Mouse (Mus musculus) midbrain, embryonic 14.5 days (tissue): ENCODE results near the gene Cyp17a1. TPM values are rescaled to one million over a fixed set of nuclear protein-coding genes. Genes with fewer than 3 reads are reported as not detected.

Source experiments
- ATAC-seq: fragments of 200-750 bp; cut with Nextera tagmentation; 2 replicates; pipeline ENCODE4 v1.8.0; 2017; ENCODE audit warnings: moderate number of reproducible peaks, moderate library complexity; ENCODE audit not compliant: low FRiP score, low TSS enrichment
- DNase-seq: peaks from one replicate; pipeline ENCODE4 v3.0.0-alpha.2; 2015
- H3K27ac ChIP-seq: fragments of 300-500 bp; sonication (generic); replicated peaks from 2 replicates; pipeline ENCODE4 v1.5.1; 2014; ENCODE audit warnings: mild to moderate bottlenecking, low read depth, low read length, moderate library complexity
- H3K27me3 ChIP-seq: fragments of 300-500 bp; sonication (generic); 2 replicates; pipeline ENCODE4 v1.6.1; 2014; ENCODE audit warnings: low read length, control low read depth, mixed read lengths; ENCODE audit not compliant: control insufficient read depth, insufficient read depth
- H3K36me3 ChIP-seq: fragments of 300-500 bp; sonication (generic); 2 replicates; pipeline ENCODE4 v1.6.1; 2014; ENCODE audit warnings: low read length, control low read depth; ENCODE audit not compliant: control insufficient read depth, insufficient read depth
- H3K4me1 ChIP-seq: fragments of 300-500 bp; sonication (generic); 2 replicates; pipeline ENCODE4 v1.6.1; 2014; ENCODE audit warnings: mild to moderate bottlenecking, antibody characterized with exemption, low read length, control low read depth; ENCODE audit not compliant: control insufficient read depth, insufficient read depth
- H3K4me2 ChIP-seq: fragments of 300-500 bp; sonication (generic); 2 replicates; pipeline ENCODE4 v1.6.1; 2014; ENCODE audit warnings: mild to moderate bottlenecking, low read length, moderate library complexity
- H3K4me3 ChIP-seq: fragments of 300-500 bp; sonication (generic); replicated peaks from 2 replicates; pipeline ENCODE4 v1.5.1; 2014; ENCODE audit warnings: low read depth, low read length
- H3K9ac ChIP-seq: fragments of 300-500 bp; sonication (generic); replicated peaks from 2 replicates; pipeline ENCODE4 v1.6.1; 2014; ENCODE audit warnings: mild to moderate bottlenecking, low read length, moderate library complexity
- H3K9me3 ChIP-seq: fragments of 300-500 bp; sonication (generic); 2 replicates; pipeline ENCODE4 v1.6.1; 2016; ENCODE audit warnings: low read length, control low read depth, mixed read lengths; ENCODE audit not compliant: control insufficient read depth
- WGBS: fragments of 180-500 bp; shearing (Covaris S2); extraction: QIAGEN DNeasy Blood & Tissue Kit; methylation state at CpG from one replicate; pipeline ENCODE4 v1.1.7; 2014; 5-methylcytosine and 5-hydroxymethylcytosine counted together
- polyA plus RNA-seq: library from polyadenylated mRNA; unstranded; fragments of >200 nt; fragmentation: Nextera tagmentation; extraction: Ambion mirVana; gene quantifications from 2 replicates; pipeline ENCODE4 v1.2.1, GENCODE M21; 2014

Cyp17a1 gene
- polyA plus RNA-seq, 1 experiment from 2014 or later = not detected

GRCm38 (mm10) chr19:46653616-46654235 lies 19.2 kb downstream of the Cyp17a1 start:
- Histone ChIP-seq H3K36me3 (peaks cover 55% of the 10 kb centered on the region), H3K9ac (no peak overlapping the region), H3K4me2 (no peak overlapping the region), H3K4me3 (no peak overlapping the region), H3K27me3 (no peaks in the 10 kb centered on the region), H3K4me1 (no peaks in the 10 kb centered on the region), H3K27ac (no peak overlapping the region), H3K9me3 (no peaks in the 10 kb centered on the region)
- DNase-seq = no peak
- 93% methylated on average over 14 of the region's 14 CpGs for WGBS
- no peak for ATAC-seq

GRCm38 (mm10) chr19:46653188-46653587 lies 19.8 kb downstream of the Cyp17a1 start:
- no peak overlapping the region for H3K4me2 ChIP-seq
- ATAC-seq = no peak
- H3K27ac ChIP-seq = no peak overlapping the region
- H3K4me3 ChIP-seq = no peak overlapping the region
- no peaks in the 10 kb centered on the region for H3K4me1 ChIP-seq
- no peaks in the 10 kb centered on the region for H3K9me3 ChIP-seq
- DNase-seq = no peak
- WGBS = 87% methylated on average over 5 of the region's 5 CpGs
- H3K27me3 ChIP-seq = no peaks in the 10 kb centered on the region
- H3K36me3 ChIP-seq = peaks cover 59% of the 10 kb centered on the region
- no peak overlapping the region for H3K9ac ChIP-seq

GRCm38 (mm10) chr19:46648565-46648964 lies 24.4 kb downstream of the Cyp17a1 start:
- H3K4me3 ChIP-seq = no peak overlapping the region
- H3K36me3 ChIP-seq = peaks cover 36% of the 10 kb centered on the region
- DNase-seq (no peak), ATAC-seq (no peak)
- H3K27ac ChIP-seq = no peak overlapping the region
- H3K4me2 ChIP-seq = no peak overlapping the region
- peaks cover 16% of the 10 kb centered on the region for H3K4me1 ChIP-seq
- no peaks in the 10 kb centered on the region for H3K9me3 ChIP-seq
- H3K9ac ChIP-seq = no peak overlapping the region
- no peaks in the 10 kb centered on the region for H3K27me3 ChIP-seq
- WGBS = 97% methylated on average over 14 of the region's 14 CpGs

- H3K27ac ChIP-seq = no peak overlapping the region
- H3K9me3 ChIP-seq = no peaks in the 10 kb centered on the region
- no peak overlapping the region for H3K4me3 ChIP-seq
- no peak overlapping the region for H3K9ac ChIP-seq
- no peak for DNase-seq
- ATAC-seq = no peak
- peaks cover 17% of the 10 kb centered on the region for H3K4me1 ChIP-seq
- H3K4me2 ChIP-seq = no peak overlapping the region
- no peaks in the 10 kb centered on the region for H3K27me3 ChIP-seq
- WGBS = 86% methylated on average over 8 of the region's 8 CpGs
- H3K36me3 ChIP-seq = peaks cover 29% of the 10 kb centered on the region
Observed at GRCm38 (mm10) chr19:46647850-46648249, 25.1 kb downstream of the Cyp17a1 start.

GRCm38 (mm10) chr19:46647254-46647653 lies 25.7 kb downstream of the Cyp17a1 start:
- no peak overlapping the region for H3K4me2 ChIP-seq
- no peak overlapping the region for H3K9ac ChIP-seq
- H3K4me3 ChIP-seq = no peak overlapping the region
- ATAC-seq = no peak
- DNase-seq = no peak
- peaks cover 19% of the 10 kb centered on the region for H3K4me1 ChIP-seq
- H3K9me3 ChIP-seq = no peaks in the 10 kb centered on the region
- H3K36me3 ChIP-seq = peaks cover 26% of the 10 kb centered on the region
- H3K27me3 ChIP-seq = no peaks in the 10 kb centered on the region
- H3K27ac ChIP-seq = no peak overlapping the region
- 87% methylated on average over 3 of the region's 3 CpGs for WGBS

- DNase-seq (no peak), ATAC-seq (no peak)
- Histone ChIP-seq H3K4me2 (no peak overlapping the region), H3K9ac (no peak overlapping the region), H3K27ac (no peak overlapping the region), H3K27me3 (no peaks in the 10 kb centered on the region), H3K4me1 (peaks cover 20% of the 10 kb centered on the region), H3K9me3 (no peaks in the 10 kb centered on the region), H3K36me3 (peaks cover 22% of the 10 kb centered on the region), H3K4me3 (no peak overlapping the region)
- 87% methylated on average over 12 of the region's 12 CpGs for WGBS
Observed at GRCm38 (mm10) chr19:46646041-46646481, 26.9 kb downstream of the Cyp17a1 start.

GRCm38 (mm10) chr19:46644793-46645602 lies 28.0 kb downstream of the Cyp17a1 start:
- H3K9me3 ChIP-seq = no peaks in the 10 kb centered on the region
- no peak for ATAC-seq
- no peak overlapping the region for H3K4me2 ChIP-seq
- peaks cover 20% of the 10 kb centered on the region for H3K4me1 ChIP-seq
- 31% methylated on average over 12 of the region's 12 CpGs for WGBS
- peak; percentile 50 for DNase-seq
- no peaks in the 10 kb centered on the region for H3K27me3 ChIP-seq
- H3K36me3 ChIP-seq = peaks cover 22% of the 10 kb centered on the region
- peak overlapping the region; percentile 29; the same call in 1 of the 2 replicates for H3K9ac ChIP-seq
- peak overlapping the region; percentile 55 for H3K27ac ChIP-seq
- no peak overlapping the region for H3K4me3 ChIP-seq

- H3K9me3 ChIP-seq = no peaks in the 10 kb centered on the region
- H3K9ac ChIP-seq = peak overlapping the region; percentile 29; the same call in 1 of the 2 replicates
- WGBS = 74% methylated on average over 10 of the region's 10 CpGs
- ATAC-seq (no peak), DNase-seq (no peak)
- no peaks in the 10 kb centered on the region for H3K27me3 ChIP-seq
- H3K36me3 ChIP-seq = peaks cover 22% of the 10 kb centered on the region
- no peak overlapping the region for H3K4me3 ChIP-seq
- H3K4me2 ChIP-seq = no peak overlapping the region
- peak overlapping the region; percentile 55 for H3K27ac ChIP-seq
- H3K4me1 ChIP-seq = peaks cover 20% of the 10 kb centered on the region
Observed at GRCm38 (mm10) chr19:46644343-46644792, 28.6 kb downstream of the Cyp17a1 start.
